Mouse (Mus musculus) cortical plate, adult 2 months (tissue): ENCODE results near the gene Rimklb.

ENCODE experiments used
- CTCF ChIP-seq: fragments of 200-500 bp; IDR thresholded peaks from 2 replicates; pipeline ENCODE4 v1.5.1; 2011; ENCODE audit warnings: mild to moderate bottlenecking, control low read depth, low read length; ENCODE audit not compliant: insufficient read depth; ENCODE audit errors: extremely low read depth
- POLR2A ChIP-seq: fragments of 200-500 bp; IDR thresholded peaks from 2 replicates; pipeline ENCODE4 v1.6.1; 2011; ENCODE audit warnings: mild to moderate bottlenecking, low read length, control low read depth; ENCODE audit not compliant: insufficient read depth; ENCODE audit errors: extremely low read depth

DNA sequence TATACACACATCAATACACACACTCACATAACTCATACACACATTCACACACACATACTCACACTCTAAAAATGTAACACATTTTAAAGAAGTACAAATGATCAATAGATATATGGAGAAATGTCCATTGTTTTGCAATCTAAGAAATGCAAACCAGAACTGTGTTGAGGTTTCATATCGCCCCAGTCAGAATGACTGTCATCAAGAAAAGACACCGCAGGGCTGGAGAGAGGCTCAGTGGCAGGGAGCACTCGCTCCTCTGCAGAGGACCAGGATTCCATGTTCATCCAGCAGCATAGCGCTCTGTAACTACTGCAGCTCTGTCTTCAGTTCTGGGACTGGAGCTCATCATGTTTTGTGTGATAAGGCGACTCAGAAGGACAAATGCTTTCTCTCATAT is 45.0 kb upstream of the Rimklb start:
- no peak for TF ChIP-seq CTCF
- no peak for TF ChIP-seq POLR2A
